Mouse (Mus musculus) thymus, postnatal 25 days (tissue): ENCODE results near the gene Pnpla1.
"Not testable (repeated sequence)": the region's sequence is repeated elsewhere in the genome, so short reads cannot be mapped to it uniquely, and the experiment has no call there.

Experiments
- DNase-seq: peaks from one replicate; pipeline ENCODE4 v3.0.0; 2022

Pnpla1 gene

GRCm38 (mm10) chr17:28858205-28858604, at the start of gene Pnpla1:
Gene Pnpla1 (plus strand): TSS chr17:28858411.
- DNase-seq: peak; percentile 29

- no peak for DNase-seq
These were observed 49.5 kb upstream of the Pnpla1 start for GRCm38 (mm10) chr17:28808714-28809113.

DNA sequence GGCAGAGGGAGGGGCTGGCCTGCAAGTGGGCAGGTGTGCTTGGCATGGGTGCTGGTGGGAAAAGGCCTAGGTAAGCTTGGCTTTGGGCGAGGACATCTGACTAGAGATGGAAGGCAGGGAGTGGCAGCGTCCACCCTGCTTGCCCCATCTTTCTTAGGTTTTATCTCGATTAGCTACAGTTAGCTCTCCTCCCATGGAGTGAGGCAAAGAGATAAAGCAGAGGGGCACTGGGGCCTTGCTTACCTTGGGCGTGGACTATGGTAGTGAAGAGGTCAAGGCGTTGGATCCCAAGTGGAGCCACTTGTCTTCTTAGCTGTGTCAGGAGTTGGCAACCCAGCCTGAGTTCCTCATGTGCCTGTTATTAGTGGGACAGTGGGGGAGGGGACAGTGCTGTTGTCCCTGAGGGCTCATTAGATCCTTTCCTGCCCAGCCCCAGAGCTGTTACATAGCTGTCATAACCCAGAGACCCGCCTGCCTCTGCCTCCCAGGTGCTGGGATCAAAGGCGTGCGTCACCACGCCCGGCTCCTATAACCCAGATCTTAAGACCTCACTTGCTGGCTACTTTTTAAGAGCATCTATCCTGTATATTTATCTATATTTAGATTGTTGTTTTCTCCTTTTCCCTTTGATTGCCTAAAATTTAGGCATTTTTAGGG, 48.9 kb upstream of the Pnpla1 start:
- no peak for DNase-seq

DNA sequence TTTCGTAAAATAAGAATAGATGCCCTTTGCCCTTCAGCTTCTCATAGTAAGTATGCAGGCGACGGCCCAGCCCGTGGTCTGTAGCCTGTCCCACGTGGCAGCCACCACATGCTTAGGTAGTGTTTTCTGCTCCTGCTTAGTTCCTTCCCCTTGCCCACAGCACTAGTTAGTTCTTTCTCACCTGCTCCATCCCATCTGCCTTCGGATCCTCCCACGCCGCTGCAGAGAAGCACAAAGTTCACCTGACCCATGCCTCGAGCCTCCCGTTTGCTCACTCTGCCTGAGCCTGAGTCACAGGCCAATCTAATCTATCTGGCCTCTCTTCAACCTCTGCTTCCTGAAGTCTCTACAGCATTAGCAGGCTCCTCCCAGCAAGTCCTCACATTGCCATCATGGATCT, 45.9 kb upstream of the Pnpla1 start:
- DNase-seq: no peak

DNA sequence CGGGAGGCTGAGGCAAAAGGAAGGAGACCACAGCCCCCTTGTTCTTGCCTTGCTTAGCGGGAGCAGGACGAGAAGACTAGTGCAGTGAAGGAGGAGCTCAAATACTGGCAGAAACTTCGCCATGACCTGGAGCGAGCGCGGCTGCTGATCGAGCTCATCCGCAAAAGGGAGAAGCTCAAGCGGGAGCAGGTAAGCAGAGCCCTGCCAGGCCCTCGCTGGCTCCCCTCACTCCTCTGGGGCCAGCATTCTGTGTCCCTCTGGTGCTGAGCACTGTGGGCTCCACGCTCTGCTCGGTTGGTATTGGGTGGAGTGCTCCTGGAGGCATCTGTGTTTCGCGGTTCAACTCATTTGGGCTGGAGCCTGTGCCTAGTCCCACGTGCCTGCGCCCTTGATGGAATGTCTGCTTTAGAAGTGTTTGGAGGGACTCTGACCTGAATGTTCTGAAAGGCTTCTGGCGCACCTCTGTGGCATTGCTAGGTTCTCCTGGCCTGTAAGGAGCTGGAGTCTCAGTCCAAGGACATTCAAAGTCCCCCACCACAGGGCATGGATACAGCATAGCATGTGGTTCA, 43.6 kb upstream of the Pnpla1 start:
- no peak for DNase-seq

GRCm38 (mm10) chr17:28815384-28816004, 42.7 kb upstream of the Pnpla1 start:
- no peak for DNase-seq

DNA sequence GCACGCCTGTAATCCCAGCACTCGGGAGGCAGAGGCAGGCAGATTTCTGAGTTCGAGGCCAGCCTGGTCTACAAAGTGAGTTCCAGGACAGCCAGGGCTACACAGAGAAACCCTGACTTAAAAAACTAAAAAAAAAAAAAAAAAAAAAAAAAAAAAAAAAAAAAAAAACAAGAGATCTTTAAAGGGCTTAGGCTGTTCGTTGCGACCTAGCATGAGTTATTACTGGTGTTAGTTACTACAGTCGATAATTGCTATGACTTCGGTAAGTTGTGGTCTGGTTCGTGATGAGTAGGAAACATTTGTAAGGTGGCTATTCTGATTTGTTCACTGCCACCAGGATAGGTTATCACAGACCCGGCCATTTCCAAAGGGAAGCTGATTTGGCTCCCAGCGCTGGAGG, 41.9 kb upstream of the Pnpla1 start:
- not testable (repeated sequence) for DNase-seq

DNA sequence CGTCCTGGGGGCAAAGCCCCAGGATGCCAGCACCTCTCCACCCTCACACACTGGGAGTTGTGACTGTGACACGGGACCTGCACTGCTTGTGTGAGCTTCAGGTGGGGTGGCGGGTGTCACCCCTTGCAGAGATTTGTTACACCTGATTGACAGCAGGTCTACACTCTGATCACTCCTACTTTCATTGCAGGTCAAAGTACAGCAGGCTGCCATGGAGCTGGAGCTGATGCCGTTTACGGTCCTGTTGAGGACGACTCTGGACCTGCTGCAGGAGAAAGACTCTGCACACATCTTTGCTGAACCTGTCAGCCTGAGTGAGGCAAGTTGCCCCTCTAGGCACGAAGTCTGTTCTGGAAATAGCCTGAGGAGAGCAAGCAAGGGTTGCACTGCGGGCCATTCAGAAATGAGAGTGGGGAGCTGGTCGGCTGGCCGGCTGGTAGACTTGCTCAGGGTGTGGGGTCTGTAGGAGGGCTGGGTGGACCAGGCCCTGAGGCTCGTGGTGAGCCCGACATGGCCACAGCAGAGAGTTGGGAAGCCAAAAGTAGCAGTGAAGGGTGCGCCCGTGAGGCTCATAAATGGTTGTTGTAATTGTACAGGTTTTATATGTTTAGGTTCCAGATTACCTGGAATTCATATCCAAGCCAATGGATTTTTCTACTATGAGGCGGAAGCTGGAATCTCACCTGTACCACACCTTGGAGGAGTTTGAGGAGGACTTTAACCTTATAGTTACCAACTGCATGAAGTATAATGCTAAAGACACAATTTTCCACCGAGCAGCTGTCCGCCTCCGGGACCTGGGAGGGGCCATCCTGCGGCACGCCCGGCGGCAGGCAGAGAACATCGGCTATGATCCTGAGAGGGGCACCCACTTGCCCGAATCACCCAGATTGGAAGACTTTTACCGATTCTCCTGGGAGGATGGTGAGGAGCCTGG, 41.1 kb upstream of the Pnpla1 start:
- no peak for DNase-seq

DNA sequence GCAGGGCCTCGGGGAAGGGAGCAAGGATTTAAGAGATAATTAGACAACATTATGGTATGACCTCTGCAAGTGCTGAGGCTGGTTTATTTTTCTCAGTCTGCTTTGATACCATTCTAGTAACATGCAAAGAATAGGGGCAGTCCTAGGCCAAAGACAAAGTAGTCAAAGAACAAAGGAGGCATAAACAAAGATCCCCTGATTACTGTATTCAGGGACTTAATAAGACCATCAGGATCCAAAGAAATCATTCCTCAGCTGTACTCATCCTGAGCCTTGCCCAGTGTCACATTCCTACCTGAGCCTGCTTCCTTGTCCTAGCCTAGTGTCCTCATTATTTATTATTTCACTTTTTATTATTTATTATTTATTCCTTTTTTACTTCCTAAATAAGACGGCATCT, 38.0 kb upstream of the Pnpla1 start:
- DNase-seq: no peak

- DNase-seq: no peak
These were observed 35.0 kb upstream of the Pnpla1 start for GRCm38 (mm10) chr17:28823004-28823745.

DNA sequence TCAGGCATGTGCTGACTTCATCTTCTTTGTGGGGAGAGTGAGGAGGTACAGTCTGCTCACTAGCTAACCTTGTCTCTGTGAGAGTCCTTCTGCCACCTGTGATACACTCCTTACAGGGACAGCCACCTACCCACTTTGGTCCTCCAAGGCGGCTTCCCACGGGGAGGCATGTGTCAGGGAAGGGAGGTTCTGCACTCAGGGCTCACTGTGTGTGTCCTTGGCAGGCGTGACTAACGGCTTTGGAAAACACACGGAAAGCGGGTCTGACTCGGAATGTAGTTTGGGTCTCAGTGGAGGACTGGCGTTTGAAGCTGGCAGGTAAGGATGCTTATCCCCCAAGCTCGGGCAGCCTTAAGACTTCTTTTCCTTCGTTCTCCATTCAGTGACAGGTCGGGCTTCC, 34.5 kb upstream of the Pnpla1 start:
- DNase-seq: no peak

DNA sequence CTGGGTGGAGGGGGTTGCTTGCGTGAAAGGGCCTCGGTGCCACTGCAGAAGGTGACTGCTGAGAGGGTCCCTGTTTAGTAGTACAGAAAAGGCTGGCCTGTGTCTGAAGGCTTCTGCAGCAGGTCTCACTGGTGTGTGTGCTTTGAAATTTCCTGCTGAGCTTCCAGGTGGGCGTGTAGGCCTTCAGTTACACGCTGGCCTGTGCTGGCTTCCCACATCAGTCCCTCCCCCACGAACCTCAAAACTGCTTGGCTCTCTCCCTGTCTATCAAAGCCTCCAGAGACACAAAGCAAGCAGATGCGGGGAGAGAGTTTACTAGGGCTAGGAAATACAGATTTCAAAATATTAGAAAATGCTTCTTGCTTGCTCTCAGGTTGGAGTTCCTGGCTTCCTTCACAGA, 33.3 kb upstream of the Pnpla1 start:
- no peak for DNase-seq

DNA sequence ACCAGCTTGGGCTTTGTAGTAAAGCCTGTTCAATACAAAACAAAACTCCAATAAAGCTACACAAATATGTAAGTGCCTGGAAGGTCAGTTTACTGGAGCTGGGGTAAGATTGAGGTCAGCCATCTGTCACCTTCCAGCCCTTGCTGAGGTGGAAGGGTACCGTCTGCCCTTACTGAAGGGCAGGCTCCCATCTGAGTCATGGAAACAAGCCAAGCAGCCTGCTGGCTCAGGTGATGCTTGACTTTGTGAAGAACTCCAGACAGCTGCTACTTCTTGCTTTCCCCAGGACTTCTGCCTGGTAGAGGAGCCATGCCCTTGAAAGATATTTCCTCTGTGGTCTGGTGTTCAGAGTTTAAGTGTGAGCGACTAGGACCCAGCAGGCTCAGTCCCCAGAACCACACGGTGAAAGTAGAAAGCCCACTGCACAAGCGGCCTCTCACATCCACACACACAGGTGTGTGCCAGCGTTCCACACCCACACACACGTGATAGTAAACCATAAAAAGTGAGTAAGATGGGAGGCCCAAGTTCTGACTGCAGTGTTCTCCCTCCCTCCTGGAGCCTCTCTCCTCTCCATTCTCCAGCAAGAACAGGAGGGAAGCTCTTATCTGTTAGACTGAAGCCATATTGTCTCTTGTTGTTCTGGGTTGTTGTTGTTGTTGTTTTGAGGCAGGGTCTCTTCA, 32.7 kb upstream of the Pnpla1 start:
- DNase-seq: no peak

GRCm38 (mm10) chr17:28827665-28828231, 30.5 kb upstream of the Pnpla1 start:
- DNase-seq: no peak

DNA sequence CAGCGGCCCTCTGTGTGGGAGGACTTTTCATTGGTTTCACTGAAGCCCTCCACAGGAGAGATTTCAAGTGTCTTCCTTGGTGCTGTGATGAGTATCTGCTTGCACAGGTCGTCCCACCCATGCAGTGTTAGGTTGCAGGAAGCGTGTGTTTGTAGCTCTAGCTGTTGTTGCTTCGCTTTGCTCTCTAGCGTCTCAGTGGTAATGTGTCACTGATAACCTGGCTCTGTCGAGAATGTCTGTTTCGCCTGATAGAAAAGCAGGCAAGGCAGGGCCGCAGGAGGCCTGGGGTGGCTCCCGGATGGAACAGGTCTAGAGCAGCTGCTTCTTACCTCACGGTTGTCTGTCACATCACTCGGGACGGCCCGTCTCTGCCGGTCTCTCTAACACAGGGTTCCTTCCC, 29.1 kb upstream of the Pnpla1 start:
- DNase-seq: no peak

GRCm38 (mm10) chr17:28831065-28831464, 27.1 kb upstream of the Pnpla1 start:
- no peak for DNase-seq

- no peak for DNase-seq
These were observed 26.2 kb upstream of the Pnpla1 start for GRCm38 (mm10) chr17:28832040-28832439.

GRCm38 (mm10) chr17:28832875-28833274, 25.3 kb upstream of the Pnpla1 start:
- DNase-seq: no peak

GRCm38 (mm10) chr17:28834676-28835075, 23.5 kb upstream of the Pnpla1 start:
- peak; percentile 51 for DNase-seq

DNA sequence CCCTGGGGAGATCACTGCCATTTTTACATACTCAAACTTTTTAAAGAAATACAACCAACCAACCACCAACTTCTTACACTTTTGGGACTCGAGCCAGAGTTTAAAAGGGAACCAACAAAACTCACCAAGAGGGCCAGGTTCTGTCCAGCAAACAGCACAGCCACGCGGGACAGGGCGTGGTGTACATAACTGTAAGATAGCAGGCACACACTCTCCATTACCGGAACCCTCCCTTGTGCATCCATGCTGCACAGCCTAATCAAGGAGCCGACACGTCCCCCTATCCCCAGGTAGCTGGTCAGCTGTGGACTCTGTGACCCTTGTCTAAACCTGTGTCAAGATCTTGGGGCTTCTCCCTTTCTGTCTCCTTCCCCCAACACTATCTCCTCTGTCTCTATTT, 20.4 kb upstream of the Pnpla1 start:
- DNase-seq: no peak

DNA sequence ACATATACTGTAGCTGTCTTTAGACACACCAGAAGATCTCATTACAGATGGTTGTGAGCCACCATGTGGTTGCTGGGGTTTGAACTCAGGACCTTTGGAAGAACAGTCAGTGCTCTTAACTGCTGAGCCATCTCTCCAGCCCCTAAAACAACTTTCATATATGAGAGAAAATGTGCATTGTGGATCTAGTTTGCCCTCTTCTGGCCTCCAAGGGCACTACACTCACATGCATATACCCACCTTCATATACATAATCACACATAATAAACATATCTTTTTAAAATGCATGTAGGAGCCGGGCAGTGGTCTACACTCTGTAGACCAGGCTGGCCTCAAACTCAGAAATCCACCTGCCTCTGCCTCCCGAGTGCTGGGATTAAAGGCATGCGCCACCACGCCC, 16.3 kb upstream of the Pnpla1 start:
- not testable (repeated sequence) for DNase-seq

DNA sequence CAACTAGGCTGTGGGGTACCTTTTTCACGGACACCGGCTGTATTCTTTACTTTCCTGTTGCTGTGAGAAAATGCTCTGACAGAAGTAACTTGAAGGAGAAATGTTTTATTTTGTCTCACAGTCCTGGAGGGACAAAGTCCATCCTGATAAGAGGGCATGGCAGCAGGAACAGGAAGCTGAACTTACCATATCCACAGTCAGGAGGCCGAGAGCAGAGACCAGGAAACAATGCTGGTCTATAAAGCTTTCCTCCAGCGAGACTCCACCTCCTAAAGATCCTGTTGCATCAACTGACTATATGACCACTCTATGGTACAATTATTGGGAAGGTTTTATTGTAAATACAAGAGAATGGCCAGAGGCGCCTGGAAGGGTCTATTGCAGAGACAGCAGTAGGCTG, 14.5 kb upstream of the Pnpla1 start:
- DNase-seq: no peak
